Mouse (Mus musculus) colon, adult 2 months (tissue): ENCODE data around the gene Msx1. TPM values are rescaled to one million over a fixed set of nuclear protein-coding genes. Genes with fewer than 3 reads are reported as not detected.

Source experiments
- polyA plus RNA-seq: library from polyadenylated mRNA; depleted of rRNA; stranded (reverse); fragments of >200 nt; gene quantifications from 2 replicates; pipeline ENCODE4 v1.2.3, GENCODE M21; 2012; rRNA removed

The Msx1 gene
- polyA plus RNA-seq, result 0.64 and 0.99 TPM in 2 replicates

DNA sequence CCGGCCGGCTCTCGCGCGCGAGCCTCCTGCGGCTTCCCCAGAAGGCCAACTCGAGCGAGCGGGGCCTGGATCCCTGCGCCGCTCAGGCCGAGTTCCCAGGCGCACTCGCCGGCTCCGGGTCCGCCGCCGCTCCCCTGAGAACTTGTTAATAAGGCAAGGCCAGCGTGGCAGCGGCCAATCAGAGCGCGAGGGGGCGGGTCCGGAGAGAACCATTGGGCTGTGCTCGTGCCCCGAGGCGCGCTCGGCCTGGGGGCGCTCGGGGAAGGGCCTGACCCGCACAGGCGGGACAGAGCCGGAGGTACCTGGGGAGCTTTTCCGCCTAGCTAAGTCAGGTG, at the start of gene Msx1:
Gene Msx1 (minus strand): TSS at position 123 of the 335 bp plus-strand sequence.

Other genes with a start within 250 kb of the Msx1 start
- gene Stk32b, start 107.4 kb downstream of the Msx1 start, polyA plus RNA-seq, result not detected in 2 replicates
- gene Cytl1, start 89.1 kb downstream of the Msx1 start, polyA plus RNA-seq, result 11.4 and 12.7 TPM in 2 replicates
- gene Stx18, start 214.2 kb upstream of the Msx1 start, polyA plus RNA-seq, result 14.7 and 15.3 TPM in 2 replicates